8 mouse cellular contexts compared by ENCODE assay signal in genomic region chr11:94988780-94989561, GRCm38 (mm10). TPM values are rescaled to one million over a fixed set of nuclear protein-coding genes. Genes with fewer than 3 reads are reported as not detected.
A peak's percentile ranks its signal among the peaks of the same experiment; 100 is the strongest.
DNase-seq lines count a peak whose midpoint lies in the region; ATAC-seq and TF ChIP-seq lines count a peak whose summit lies in the region.
"Had no signal": no experiment of that assay in that cellular context is flagged by ENCODE, and none has a peak within 500 bp of the region (broad histone marks: within the 10 kb centered on the region; RNA-seq: fewer than 3 reads in every experiment).

No protein-coding gene starts in this region.

- peak overlapping the region; percentile 96 for H3K27ac ChIP-seq in lung, embryonic 14.5 days (ENCODE audit: low read depth)
- H3K27ac ChIP-seq in forebrain, embryonic 14.5 days (ENCODE audit: low read depth, low read length), result peak overlapping the region; percentile 94
- peak overlapping the region; percentile 95 for H3K27ac ChIP-seq in hindbrain, embryonic 15.5 days (replicated peaks)
- H3K27ac ChIP-seq in midbrain, embryonic 14.5 days (replicated peaks; ENCODE audit: low read depth, low read length), result peak overlapping the region; percentile 89

- H3K4me2 ChIP-seq in lung, embryonic 14.5 days, result peak overlapping the region; percentile 99
- peak overlapping the region; percentile 99 for H3K4me2 ChIP-seq in forebrain, embryonic 14.5 days (ENCODE audit: low read length)
- peak overlapping the region; percentile 96 for H3K4me2 ChIP-seq in hindbrain, embryonic 15.5 days
- H3K4me2 ChIP-seq in midbrain, embryonic 14.5 days (ENCODE audit: low read length), result peak overlapping the region; percentile 97

- H3K36me3 ChIP-seq in lung, embryonic 14.5 days (ENCODE audit: insufficient read depth), result no peaks in the 10 kb centered on the region
- H3K36me3 ChIP-seq in forebrain, embryonic 14.5 days (ENCODE audit: control insufficient read depth, insufficient read depth, low read length), result no peaks in the 10 kb centered on the region
- no peaks in the 10 kb centered on the region for H3K36me3 ChIP-seq in hindbrain, embryonic 15.5 days
- no peaks in the 10 kb centered on the region for H3K36me3 ChIP-seq in midbrain, embryonic 14.5 days (ENCODE audit: control insufficient read depth, insufficient read depth, low read length)

- peak overlapping the region; percentile 60 for H3K9ac ChIP-seq in lung, embryonic 14.5 days
- peak overlapping the region; percentile 67 for H3K9ac ChIP-seq in forebrain, embryonic 14.5 days (ENCODE audit: low read length)
- H3K9ac ChIP-seq in hindbrain, embryonic 15.5 days, result peak overlapping the region; percentile 73
- peak overlapping the region; percentile 79 for H3K9ac ChIP-seq in midbrain, embryonic 14.5 days (replicated peaks; ENCODE audit: low read length)

- H3K4me1 ChIP-seq in lung, embryonic 14.5 days (ENCODE audit: insufficient read depth), result peaks cover 25% of the 10 kb centered on the region
- peaks cover 26% of the 10 kb centered on the region for H3K4me1 ChIP-seq in forebrain, embryonic 14.5 days (ENCODE audit: control insufficient read depth, insufficient read depth, low read length)
- H3K4me1 ChIP-seq in hindbrain, embryonic 15.5 days (replicated peaks), result peaks cover 49% of the 10 kb centered on the region
- peaks cover 28% of the 10 kb centered on the region for H3K4me1 ChIP-seq in midbrain, embryonic 14.5 days (ENCODE audit: control insufficient read depth, insufficient read depth, low read length)

- peak overlapping the region; percentile 89 for H3K4me3 ChIP-seq in lung, embryonic 14.5 days (ENCODE audit: low read depth, low read length)
- peak overlapping the region; percentile 86 for H3K4me3 ChIP-seq in forebrain, embryonic 14.5 days (ENCODE audit: low read depth, low read length)
- peak overlapping the region; percentile 93 for H3K4me3 ChIP-seq in hindbrain, embryonic 15.5 days
- peak overlapping the region; percentile 94 for H3K4me3 ChIP-seq in midbrain, embryonic 14.5 days (replicated peaks; ENCODE audit: low read depth, low read length)

- no peaks in the 10 kb centered on the region for H3K27me3 ChIP-seq in lung, embryonic 14.5 days (ENCODE audit: insufficient read depth, low read length)
- no peaks in the 10 kb centered on the region for H3K27me3 ChIP-seq in forebrain, embryonic 14.5 days (replicated peaks; ENCODE audit: control insufficient read depth, insufficient read depth, low read length)
- no peaks in the 10 kb centered on the region for H3K27me3 ChIP-seq in hindbrain, embryonic 15.5 days
- no peaks in the 10 kb centered on the region for H3K27me3 ChIP-seq in midbrain, embryonic 14.5 days (ENCODE audit: control insufficient read depth, insufficient read depth, low read length)

- H3K9me3 ChIP-seq in lung, embryonic 14.5 days (ENCODE audit: low read depth, low read length), result no peaks in the 10 kb centered on the region
- H3K9me3 ChIP-seq in forebrain, embryonic 14.5 days (replicated peaks; ENCODE audit: control insufficient read depth, low read length), result no peaks in the 10 kb centered on the region
- H3K9me3 ChIP-seq in hindbrain, embryonic 15.5 days, result no peaks in the 10 kb centered on the region
- H3K9me3 ChIP-seq in midbrain, embryonic 14.5 days (ENCODE audit: control insufficient read depth, low read length), result no peaks in the 10 kb centered on the region

- no peak for TF ChIP-seq CTCF in lung, embryonic 14.5 days (IDR thresholded peaks at IDR 0.05; ENCODE audit: low read depth)

- no peak for ATAC-seq in lung, embryonic 14.5 days (ENCODE audit: insufficient read depth)
- no peak for ATAC-seq in forebrain, embryonic 14.5 days
- ATAC-seq in hindbrain, embryonic 15.5 days (ENCODE audit: low FRiP score, low read depth), result no peak
- ATAC-seq in midbrain, embryonic 14.5 days (ENCODE audit: low FRiP score, low TSS enrichment), result no peak

- WGBS in lung, embryonic 14.5 days, result 15% methylated on average over 10 of the region's 10 CpGs
- 18% methylated on average over 10 of the region's 10 CpGs for WGBS in forebrain, embryonic 14.5 days
- 23% methylated on average over 10 of the region's 10 CpGs for WGBS in hindbrain, embryonic 15.5 days
- WGBS in midbrain, embryonic 14.5 days, result 21% methylated on average over 10 of the region's 10 CpGs

- peak; percentile 49 for DNase-seq in lung, embryonic 14.5 days
- no peak for DNase-seq in lung, postnatal 36 days
- peak; percentile 29 for DNase-seq in adrenal gland, adult 8-10 months
- DNase-seq in forebrain, embryonic 14.5 days (ENCODE audit: low spot score), result no peak
- no peak for DNase-seq in midbrain, embryonic 14.5 days
- DNase-seq in MN1 (ENCODE audit: low spot score), result no peak

RNA-seq across cellular contexts. Expression of gene Ppp1r9b, which starts 1.9 kb away (rescaled TPM):
- 13.0 and 14.3 TPM in 2 replicates for polyA plus RNA-seq in lung, embryonic 14.5 days (2014; fragmentation: Nextera tagmentation; extraction: Ambion mirVana)
- 100 to 1,000 TPM; 116 to 149 (median 131) TPM for total RNA-seq in adrenal gland, adult 8-10 months (2022)
- 20.8 and 21.8 TPM in 2 replicates for polyA plus RNA-seq in forebrain, embryonic 14.5 days (2014; fragmentation: Nextera tagmentation; extraction: Ambion mirVana)
- 20.7 and 21.4 TPM in 2 replicates for polyA plus RNA-seq in hindbrain, embryonic 15.5 days (2015; fragmentation: Nextera tagmentation; extraction: Ambion mirVana)
- polyA plus RNA-seq in midbrain, embryonic 14.5 days (2014; fragmentation: Nextera tagmentation; extraction: Ambion mirVana), result 27.1 and 27.6 TPM in 2 replicates

RNA-seq across cellular contexts. Expression of gene Sgca, which starts 12.8 kb away (rescaled TPM):
- polyA plus RNA-seq in lung, embryonic 14.5 days (2014; fragmentation: Nextera tagmentation; extraction: Ambion mirVana), result 0.35 TPM in 1 of 2 replicates, not detected in the other
- not detected for total RNA-seq in adrenal gland, adult 8-10 months (2022)
- not detected in 2 replicates for polyA plus RNA-seq in forebrain, embryonic 14.5 days (2014; fragmentation: Nextera tagmentation; extraction: Ambion mirVana)
- polyA plus RNA-seq in hindbrain, embryonic 15.5 days (2015; fragmentation: Nextera tagmentation; extraction: Ambion mirVana), result 0.19 TPM in 1 of 2 replicates, not detected in the other
- not detected in 2 replicates for polyA plus RNA-seq in midbrain, embryonic 14.5 days (2014; fragmentation: Nextera tagmentation; extraction: Ambion mirVana)
- total RNA-seq: common myeloid progenitor, adult 5-6 weeks had no signal

RNA-seq across cellular contexts. Expression of gene Samd14, which starts 20.7 kb away (rescaled TPM):
- 22.7 and 24.5 TPM in 2 replicates for polyA plus RNA-seq in lung, embryonic 14.5 days (2014; fragmentation: Nextera tagmentation; extraction: Ambion mirVana)
- 1 to 10 TPM; 3.9 to 9.1 (median 5.6) TPM for total RNA-seq in adrenal gland, adult 8-10 months (2022)
- 81.7 and 96.5 TPM in 2 replicates for polyA plus RNA-seq in forebrain, embryonic 14.5 days (2014; fragmentation: Nextera tagmentation; extraction: Ambion mirVana)
- 146 and 176 TPM in 2 replicates for polyA plus RNA-seq in hindbrain, embryonic 15.5 days (2015; fragmentation: Nextera tagmentation; extraction: Ambion mirVana)
- polyA plus RNA-seq in midbrain, embryonic 14.5 days (2014; fragmentation: Nextera tagmentation; extraction: Ambion mirVana), result 135 and 152 TPM in 2 replicates

RNA-seq across cellular contexts. Expression of gene Hils1, which starts 21.6 kb away (rescaled TPM):
- polyA plus RNA-seq in lung, embryonic 14.5 days (2014; fragmentation: Nextera tagmentation; extraction: Ambion mirVana), result not detected in 2 replicates
- not detected for total RNA-seq in adrenal gland, adult 8-10 months (2022)
- polyA plus RNA-seq in forebrain, embryonic 14.5 days (2014; fragmentation: Nextera tagmentation; extraction: Ambion mirVana), result not detected in 2 replicates
- not detected in 2 replicates for polyA plus RNA-seq in hindbrain, embryonic 15.5 days (2015; fragmentation: Nextera tagmentation; extraction: Ambion mirVana)
- not detected in 2 replicates for polyA plus RNA-seq in midbrain, embryonic 14.5 days (2014; fragmentation: Nextera tagmentation; extraction: Ambion mirVana)
- total RNA-seq: common myeloid progenitor, adult 5-6 weeks had no signal

RNA-seq across cellular contexts. Expression of gene Pdk2, which starts 52.2 kb away (rescaled TPM):
- 24.5 and 27.4 TPM in 2 replicates for polyA plus RNA-seq in lung, embryonic 14.5 days (2014; fragmentation: Nextera tagmentation; extraction: Ambion mirVana)
- total RNA-seq in adrenal gland, adult 8-10 months (2022), result 10 to 100 TPM; 60.9 to 90.5 (median 76.0) TPM
- polyA plus RNA-seq in forebrain, embryonic 14.5 days (2014; fragmentation: Nextera tagmentation; extraction: Ambion mirVana), result 20.1 and 24.2 TPM in 2 replicates
- polyA plus RNA-seq in hindbrain, embryonic 15.5 days (2015; fragmentation: Nextera tagmentation; extraction: Ambion mirVana), result 26.2 and 33.4 TPM in 2 replicates
- polyA plus RNA-seq in midbrain, embryonic 14.5 days (2014; fragmentation: Nextera tagmentation; extraction: Ambion mirVana), result 21.5 and 22.7 TPM in 2 replicates

Comparison
In these comparisons a context has a peak if more than half of its experiments do, and no peak if none do; other contexts are left out.
1. DNase-seq: peak in lung, embryonic 14.5 days (single experiment) and adrenal gland, adult 8-10 months (single experiment); none in lung, postnatal 36 days (single experiment), forebrain, embryonic 14.5 days (single experiment), midbrain, embryonic 14.5 days (single experiment) and MN1 (single experiment).
2. Peak in every context shown above with its lines, with median percentiles within 50 percentile points of each other: H3K27ac ChIP-seq, H3K4me2 ChIP-seq, H3K4me3 ChIP-seq and H3K9ac ChIP-seq.